Comparison of ENCODE assay signal across 22 mouse cellular contexts in the genomic region with DNA sequence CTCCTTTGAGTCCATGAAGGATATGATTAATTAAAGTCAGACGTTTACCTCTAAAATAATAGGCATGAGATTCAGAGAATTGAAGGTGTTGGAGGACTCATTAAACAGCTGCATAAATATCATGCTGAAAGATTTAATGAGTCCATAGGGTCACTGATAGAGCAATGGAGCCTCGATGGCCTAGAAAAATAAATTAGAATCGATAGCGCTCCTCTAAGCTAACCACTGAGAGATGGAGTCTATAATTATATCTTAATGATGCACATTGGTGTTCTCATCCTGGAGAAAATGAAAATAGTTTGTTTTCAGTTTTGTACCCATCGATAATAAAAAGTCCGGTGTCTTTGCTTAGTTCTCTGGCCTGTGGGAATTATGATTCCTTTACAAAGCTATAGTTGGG.
"Had no signal": no experiment of that assay in that cellular context is flagged by ENCODE, and none has a peak within 500 bp of the region (broad histone marks: within the 10 kb centered on the region; RNA-seq: fewer than 3 reads in every experiment).

No protein-coding gene starts in this region.

- H3K27ac ChIP-seq: gastrocnemius, adult 2 months; heart, embryonic 10.5 days; hindbrain, embryonic 10.5 days; intestine, embryonic 15.5 days; layer of hippocampus, adult 2 months; left cerebral cortex, adult 2 months; limb, embryonic 10.5 days; limb, embryonic 12.5 days; liver, embryonic 13.5 days had no signal

- H3K27me3 ChIP-seq: heart, embryonic 12.5 days; intestine, embryonic 15.5 days; limb, embryonic 12.5 days; liver, embryonic 13.5 days had no signal

- H3K36me3 ChIP-seq: heart, embryonic 10.5 days; heart, embryonic 12.5 days; hindbrain, embryonic 10.5 days; intestine, embryonic 15.5 days; limb, embryonic 10.5 days; limb, embryonic 12.5 days; liver, embryonic 13.5 days had no signal

- H3K4me3 ChIP-seq: gastrocnemius, adult 2 months; heart, embryonic 10.5 days; heart, embryonic 12.5 days; hindbrain, embryonic 10.5 days; intestine, embryonic 15.5 days; layer of hippocampus, adult 2 months; left cerebral cortex, adult 2 months; limb, embryonic 10.5 days; limb, embryonic 12.5 days; liver, embryonic 13.5 days had no signal

- DNase-seq: gastrocnemius, adult 2 months; gastrocnemius, postnatal 10 days; gastrocnemius, postnatal 25 days; heart, adult 18-20 months; heart, postnatal 10 days; heart, postnatal 4 days; kidney, adult 18-20 months; kidney, adult 8-10 months; kidney, postnatal 10 days; kidney, postnatal 4 days; liver; liver, embryonic 13.5 days had no signal

- H3K9ac ChIP-seq: heart, embryonic 12.5 days; intestine, embryonic 15.5 days; limb, embryonic 12.5 days; liver, embryonic 13.5 days had no signal

- ATAC-seq: inflammation-experienced regulatory T-cells, adult 6 months had no signal

- H3K4me1 ChIP-seq: heart, embryonic 10.5 days; heart, embryonic 12.5 days; limb, embryonic 10.5 days; limb, embryonic 12.5 days; liver, embryonic 13.5 days had no signal

- H3K9me3 ChIP-seq: heart, embryonic 10.5 days; heart, embryonic 12.5 days; hindbrain, embryonic 10.5 days; intestine, embryonic 15.5 days; limb, embryonic 10.5 days; limb, embryonic 12.5 days; liver, embryonic 13.5 days had no signal

- H3K4me2 ChIP-seq: heart, embryonic 12.5 days; intestine, embryonic 15.5 days; limb, embryonic 12.5 days; liver, embryonic 11.5 days; liver, embryonic 13.5 days had no signal
